Mouse (Mus musculus) kidney, adult 10 weeks (tissue): Measurements from ENCODE around the gene Coro1a. TPM values are rescaled to one million over a fixed set of nuclear protein-coding genes. Genes with fewer than 3 reads are reported as not detected.

ENCODE experiments used
- polyA plus RNA-seq: library from polyadenylated mRNA; stranded (reverse); fragments of 350-450 nt; fragmentation: Illumina TruSeq; extraction: RNeasy Lipid Tissue Mini Kit (QIAGEN cat#74804); gene quantifications from one replicate; pipeline ENCODE4 v1.2.3, GENCODE M21; 2014; ENCODE audit warnings: low read depth, low replicate concordance

Gene Coro1a
- polyA plus RNA-seq = 4.4 TPM

GRCm38 (mm10) chr7:126707442-126708174, at the start of gene Coro1a:
Gene Coro1a (minus strand): TSS chr7:126707787.

GRCm38 (mm10) chr7:126695631-126696207, 11.9 kb downstream of the Coro1a start, which contains the start of gene Slx1b:
Gene Slx1b (minus strand): TSS chr7:126695784.

GRCm38 (mm10) chr7:126695210-126695611, 12.4 kb downstream of the Coro1a start, which contains the start of gene Bola2:
Gene Bola2 (plus strand): TSS chr7:126695401.

GRCm38 (mm10) chr7:126676207-126676606, 31.4 kb downstream of the Coro1a start, which contains the start of gene Sult1a1:
Gene Sult1a1 (minus strand): TSS chr7:126676432.

Other genes with a start within 250 kb of the Coro1a start
- not detected for gene Atp2a1, start 244.7 kb downstream of the Coro1a start, polyA plus RNA-seq
- gene Sh2b1, start 232.4 kb downstream of the Coro1a start, polyA plus RNA-seq = 0.65 TPM
- gene Tufm, start 220.4 kb downstream of the Coro1a start, polyA plus RNA-seq = 6.3 TPM
- 17.8 TPM for gene Atxn2l, start 204.3 kb downstream of the Coro1a start, polyA plus RNA-seq
- 233 TPM for gene Eif3c, start 141.4 kb downstream of the Coro1a start, polyA plus RNA-seq
- not detected for gene Apobr, start 122.8 kb downstream of the Coro1a start, polyA plus RNA-seq
- 1.7 TPM for gene Cln3, start 122.0 kb downstream of the Coro1a start, polyA plus RNA-seq
- gene Il27, start 112.8 kb downstream of the Coro1a start, polyA plus RNA-seq = not detected
- 5.7 TPM for gene Nupr1, start 76.9 kb downstream of the Coro1a start, polyA plus RNA-seq
- gene Sgf29, start 58.5 kb downstream of the Coro1a start, polyA plus RNA-seq = 1.2 TPM
- 62.2 TPM for gene Sult1a1, start 31.4 kb downstream of the Coro1a start, polyA plus RNA-seq
- 0.16 TPM for gene Bola2, start 12.4 kb downstream of the Coro1a start, polyA plus RNA-seq
- gene Slx1b, start 12.0 kb downstream of the Coro1a start, polyA plus RNA-seq = 1.0 TPM
- gene Mapk3, start 51.8 kb upstream of the Coro1a start, polyA plus RNA-seq = 6.5 TPM
- 9.9 TPM for gene Gdpd3, start 58.5 kb upstream of the Coro1a start, polyA plus RNA-seq
- gene Ypel3, start 69.2 kb upstream of the Coro1a start, polyA plus RNA-seq = 13.0 TPM
- gene Tbx6, start 73.7 kb upstream of the Coro1a start, polyA plus RNA-seq = not detected
- gene Ppp4c, start 84.7 kb upstream of the Coro1a start, polyA plus RNA-seq = 29.0 TPM
- gene Fam57b, start 89.9 kb upstream of the Coro1a start, polyA plus RNA-seq = not detected
- gene 4930451I11Rik, start 123.9 kb upstream of the Coro1a start, polyA plus RNA-seq = not detected
- gene Doc2a, start 139.6 kb upstream of the Coro1a start, polyA plus RNA-seq = not detected
- gene Hirip3, start 154.2 kb upstream of the Coro1a start, polyA plus RNA-seq = 10.3 TPM
- 10.2 TPM for gene Ino80e, start 154.6 kb upstream of the Coro1a start, polyA plus RNA-seq
- 6.5 TPM for gene Taok2, start 176.9 kb upstream of the Coro1a start, polyA plus RNA-seq
- gene Tmem219, start 215.1 kb upstream of the Coro1a start, polyA plus RNA-seq = 6.4 TPM
- 1.1 TPM for gene Kctd13, start 221.1 kb upstream of the Coro1a start, polyA plus RNA-seq
- gene Asphd1, start 241.8 kb upstream of the Coro1a start, polyA plus RNA-seq = not detected
- gene Sez6l2, start 242.8 kb upstream of the Coro1a start, polyA plus RNA-seq = not detected